Mouse (Mus musculus) kidney, adult 2 months (tissue): Measurements from ENCODE around the gene Ahcyl2.

ENCODE experiments used
- CTCF ChIP-seq: fragments of 200-500 bp; conservative IDR thresholded peaks from 2 replicates; pipeline ENCODE4 v1.5.1; 2011; ENCODE audit warnings: low read depth, mild to moderate bottlenecking, control low read depth, low read length, moderate library complexity, mixed read lengths; ENCODE audit not compliant: insufficient read depth, insufficient read length
- POLR2A ChIP-seq: fragments of 200-500 bp; IDR thresholded peaks from one replicate; pipeline ENCODE4 v1.6.1; 2011; ENCODE audit warnings: low read depth, low read length, control low read depth

DNA sequence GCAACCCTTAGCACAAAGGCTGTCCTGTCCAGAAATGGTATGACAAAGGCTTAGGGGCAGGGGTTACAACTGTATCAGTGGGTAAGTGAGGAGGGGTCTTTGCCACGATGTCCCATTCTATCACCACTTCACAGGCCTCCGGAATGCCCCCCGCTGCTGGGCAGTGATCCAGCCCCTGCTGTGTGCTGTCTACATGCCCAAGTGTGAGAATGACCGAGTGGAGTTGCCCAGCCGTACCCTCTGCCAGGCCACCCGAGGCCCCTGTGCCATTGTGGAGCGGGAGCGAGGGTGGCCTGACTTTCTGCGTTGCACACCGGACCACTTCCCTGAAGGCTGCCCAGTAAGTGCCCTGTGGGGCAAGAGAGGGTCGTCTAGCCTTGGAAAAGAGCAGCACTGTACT lies 14.5 kb upstream of the Ahcyl2 start:
- TF ChIP-seq CTCF (no peak), POLR2A (no peak)
